Mouse (Mus musculus) erythroblast, adult 5-6 weeks (primary cell): ENCODE measurements around the gene Dmac2. TPM values are rescaled to one million over a fixed set of nuclear protein-coding genes. Genes with fewer than 3 reads are reported as not detected.

ENCODE experiments used
- ATAC-seq: replicated peaks from 2 replicates; pipeline ENCODE4 v1.8.0; 2016; ENCODE audit warnings: moderate number of reproducible peaks, mild to moderate bottlenecking, moderate TSS enrichment, inconsistent platforms; ENCODE audit not compliant: poor library complexity, low FRiP score, severe bottlenecking
- total RNA-seq, 2 experiments: library from RNA; stranded (forward) in 1 of 2; stranded (reverse) in 1 of 2; fragments of 150-400 nt in 1 of 2; fragments of 200-764, 138-1000 nt in 1 of 2; gene quantifications; 2 replicates each; pipeline versions ENCODE4 v1.2.3 to v1.2.4; 2015 to 2017; ENCODE audit warnings: low replicate concordance in 2 of 2

Gene Dmac2
- total RNA-seq, 2 experiments from 2014 or later = 4.1 to 7.3 TPM

DNA sequence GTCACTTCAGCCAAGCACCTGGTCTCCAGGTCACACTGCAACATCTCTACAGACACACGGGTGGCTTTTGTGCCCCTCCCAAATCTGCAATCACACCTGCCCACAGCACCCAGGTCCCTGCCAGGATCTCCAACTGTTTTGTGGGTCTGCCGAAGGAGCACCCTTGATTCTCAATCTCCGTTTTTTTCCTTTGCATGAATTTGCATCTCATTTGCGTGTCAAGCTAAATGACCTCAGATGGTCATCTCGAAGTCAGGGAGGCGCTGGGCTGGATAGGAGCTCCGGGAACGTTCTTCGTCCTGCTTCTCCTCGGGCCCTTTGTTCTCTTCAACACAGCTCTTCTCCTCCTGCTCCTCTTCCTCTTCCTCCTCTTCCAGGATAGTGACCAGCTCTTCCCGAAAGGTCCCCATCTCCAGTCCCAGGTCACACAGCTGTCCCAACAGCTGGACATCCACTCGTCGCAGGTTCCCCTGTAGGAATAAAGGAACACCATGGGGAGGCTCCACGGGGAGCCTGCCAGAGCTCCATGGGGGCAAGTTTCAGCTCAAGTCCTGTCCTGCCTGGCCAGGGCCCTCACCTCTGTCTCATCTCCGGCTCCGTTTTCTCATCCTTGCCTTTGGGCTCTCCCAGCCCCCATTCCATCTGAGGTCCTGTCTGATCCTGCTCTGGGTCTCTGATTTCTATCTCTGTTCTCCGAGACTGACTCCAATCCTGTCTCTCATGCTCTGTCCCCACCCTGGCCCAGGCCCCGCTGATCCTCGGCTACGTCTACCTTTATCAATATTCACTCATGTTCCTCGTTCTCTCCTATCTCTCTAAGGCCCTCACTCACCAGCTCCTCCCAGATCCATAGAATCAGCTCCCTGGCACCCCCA lies 4.1 kb upstream of the Dmac2 start:
- no peak for ATAC-seq

- ATAC-seq = no peak
These were observed 3.6 kb upstream of the Dmac2 start, which contains the start of gene Erich4 for GRCm38 (mm10) chr7:25615706-25616011. TSS of gene Erich4 (minus strand) at chr7:25615892.

GRCm38 (mm10) chr7:25617376-25618160 lies 1.6 kb upstream of the Dmac2 start:
- ATAC-seq = no peak

DNA sequence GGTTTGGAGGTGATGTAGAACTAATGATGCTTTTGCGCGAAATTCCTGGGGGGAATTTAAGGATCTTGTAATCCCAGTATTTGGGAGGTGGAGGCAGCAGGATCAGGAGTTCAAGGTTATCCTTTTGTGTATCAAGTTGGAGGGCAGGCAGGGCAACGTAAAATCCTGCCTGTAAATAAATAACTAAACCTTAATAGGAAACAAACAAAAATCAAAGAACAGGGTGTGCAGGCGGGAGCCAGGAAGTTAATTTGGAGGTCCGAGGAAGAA lies 443 bp downstream of the Dmac2 start:
- ATAC-seq = no peak

DNA sequence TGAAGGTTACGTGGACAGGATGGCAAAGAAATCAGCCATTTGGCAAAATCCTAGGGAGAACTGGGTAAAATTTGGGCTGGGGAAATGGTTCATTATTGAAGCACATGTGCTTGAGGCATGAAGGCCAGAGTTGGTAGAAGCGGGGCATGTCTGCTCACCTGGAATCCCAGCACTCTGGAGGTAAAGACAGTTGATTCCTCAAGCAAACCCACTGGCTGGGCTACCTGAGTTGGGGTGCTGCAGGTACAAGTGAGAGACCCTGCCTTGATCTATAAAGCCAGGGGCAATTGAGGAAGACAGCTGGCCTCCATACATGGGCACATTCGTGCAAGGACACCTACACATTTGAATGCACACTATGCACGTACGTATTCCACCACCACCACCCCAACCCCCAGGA lies 887 bp downstream of the Dmac2 start:
- no peak for ATAC-seq

DNA sequence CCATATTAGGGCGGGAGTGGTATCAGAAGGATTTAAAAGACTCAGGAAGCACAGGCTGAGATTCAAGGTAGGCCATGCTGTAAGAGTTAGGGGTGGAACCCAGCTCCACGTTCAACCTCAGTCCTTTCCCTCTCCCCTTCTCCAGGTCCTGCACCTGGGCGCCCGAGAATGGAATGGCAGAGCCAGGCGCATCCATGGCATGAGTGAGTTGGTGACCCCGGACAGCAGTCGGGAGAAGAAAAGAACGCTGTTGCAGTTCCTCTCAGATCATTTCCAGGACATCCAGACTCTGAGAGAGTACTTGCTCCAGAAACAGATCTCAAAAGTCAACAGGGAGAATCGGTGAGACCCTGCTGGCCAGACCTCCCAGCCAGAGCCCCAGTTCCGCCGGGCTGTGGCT lies 1.5 kb downstream of the Dmac2 start:
- no peak for ATAC-seq

- ATAC-seq = no peak
These were observed 4.7 kb downstream of the Dmac2 start for GRCm38 (mm10) chr7:25623857-25624370.

DNA sequence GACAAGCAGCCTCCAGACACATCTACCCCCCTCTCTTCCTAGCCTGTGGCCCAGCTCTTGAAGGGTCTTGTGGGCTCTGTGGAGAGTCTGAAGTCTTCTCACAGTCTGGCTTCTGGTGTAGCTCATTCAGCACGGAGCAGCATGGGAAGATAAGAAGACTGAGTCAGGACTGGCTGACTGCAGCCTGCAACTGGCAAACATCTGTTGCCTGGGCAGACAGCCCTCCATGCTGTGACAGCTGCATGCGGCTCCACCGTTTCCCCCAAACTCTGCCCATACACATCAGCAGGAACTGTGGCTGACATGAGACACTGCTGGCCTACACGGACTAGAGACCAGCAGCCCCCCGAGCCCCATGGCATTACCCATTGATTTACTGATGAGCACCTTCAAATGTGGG lies 5.6 kb downstream of the Dmac2 start:
- no peak for ATAC-seq

- no peak for ATAC-seq
These were observed 6.5 kb downstream of the Dmac2 start for GRCm38 (mm10) chr7:25625594-25626250.

DNA sequence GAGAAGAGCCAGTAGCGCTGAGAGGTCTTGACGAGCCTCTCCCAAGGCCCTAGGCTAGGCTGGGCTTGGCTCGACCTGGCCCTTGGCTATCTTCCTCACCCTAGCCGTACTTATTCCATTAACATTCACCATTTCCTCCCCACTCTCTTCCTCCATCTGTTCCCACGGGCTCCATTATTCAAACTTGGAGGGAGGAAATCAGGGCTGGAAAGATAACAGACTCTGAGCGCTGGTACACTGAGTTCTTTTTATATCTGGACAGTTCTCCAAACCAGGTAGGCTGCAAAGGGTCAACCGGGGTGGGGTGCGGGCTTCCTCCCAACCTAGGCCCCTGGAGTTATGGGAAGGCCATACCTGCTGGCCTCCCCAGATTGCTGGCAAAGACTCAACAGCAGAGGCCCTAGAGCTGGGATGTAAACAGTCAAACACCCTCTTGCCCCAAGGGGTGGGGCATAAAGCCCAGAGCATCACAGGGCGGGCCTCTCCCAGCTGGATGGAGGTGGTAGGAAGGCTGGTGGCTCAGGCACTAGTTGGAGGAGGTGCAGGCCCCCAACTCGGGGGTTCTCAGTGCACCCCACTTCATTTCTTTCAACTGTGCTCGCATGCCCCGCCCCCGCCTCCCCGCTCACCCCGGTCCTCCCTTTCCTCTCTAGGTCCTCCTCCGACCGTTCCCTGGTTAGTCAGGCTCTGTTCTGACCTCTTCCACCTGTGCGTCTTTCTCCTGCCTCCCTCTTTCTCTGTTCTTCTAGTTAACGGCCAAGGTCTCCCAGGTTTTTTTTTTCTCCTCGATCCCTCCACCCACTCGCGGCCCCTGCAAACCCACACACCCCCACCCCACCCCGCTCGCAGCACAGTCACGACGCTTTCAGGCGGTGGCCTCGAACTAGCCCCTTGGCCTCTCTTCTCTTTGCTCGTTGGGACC lies 7.6 kb downstream of the Dmac2 start, which contains the start of gene B3gnt8:
Gene B3gnt8 (plus strand): TSS at position 146 of the 922 bp plus-strand sequence.
- no peak for ATAC-seq

- no peak for ATAC-seq
These were observed 8.5 kb downstream of the Dmac2 start for GRCm38 (mm10) chr7:25627431-25628322.

DNA sequence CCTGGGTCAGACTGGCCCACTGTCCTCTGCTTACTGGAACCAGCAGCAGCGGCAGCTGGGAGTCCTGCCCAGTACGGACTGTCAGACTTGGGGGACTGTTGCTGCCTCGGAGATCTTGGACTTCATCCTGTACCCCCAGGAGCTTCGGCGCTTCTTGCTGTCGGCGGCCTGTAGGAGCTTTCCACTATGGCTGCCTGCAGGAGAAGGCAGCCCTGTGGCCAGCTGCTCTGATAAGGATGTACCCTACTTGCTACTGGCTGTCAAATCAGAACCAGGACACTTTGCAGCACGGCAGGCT lies 9.1 kb downstream of the Dmac2 start:
- no peak for ATAC-seq

GRCm38 (mm10) chr7:25632679-25633078 lies 13.5 kb downstream of the Dmac2 start:
- no peak for ATAC-seq

DNA sequence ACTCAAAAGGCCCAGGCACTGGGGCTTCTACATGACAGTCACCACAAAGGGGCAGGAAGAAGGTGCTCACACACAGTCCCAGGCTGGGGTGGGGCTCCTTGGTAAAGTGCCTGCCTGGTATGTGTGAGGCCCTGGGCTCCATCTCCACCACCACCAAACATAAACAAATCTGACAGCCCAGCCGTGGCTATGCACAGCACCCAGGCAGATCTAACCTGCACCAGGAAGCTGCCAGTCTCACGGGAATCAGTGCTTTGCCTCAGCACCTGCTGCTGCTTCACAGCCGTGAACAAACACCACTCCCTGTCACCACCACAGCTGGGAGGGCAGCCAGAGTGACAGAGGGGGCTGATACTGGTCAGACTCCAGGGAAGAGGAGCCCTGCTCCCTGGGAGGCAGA lies 17.2 kb downstream of the Dmac2 start:
- no peak for ATAC-seq

DNA sequence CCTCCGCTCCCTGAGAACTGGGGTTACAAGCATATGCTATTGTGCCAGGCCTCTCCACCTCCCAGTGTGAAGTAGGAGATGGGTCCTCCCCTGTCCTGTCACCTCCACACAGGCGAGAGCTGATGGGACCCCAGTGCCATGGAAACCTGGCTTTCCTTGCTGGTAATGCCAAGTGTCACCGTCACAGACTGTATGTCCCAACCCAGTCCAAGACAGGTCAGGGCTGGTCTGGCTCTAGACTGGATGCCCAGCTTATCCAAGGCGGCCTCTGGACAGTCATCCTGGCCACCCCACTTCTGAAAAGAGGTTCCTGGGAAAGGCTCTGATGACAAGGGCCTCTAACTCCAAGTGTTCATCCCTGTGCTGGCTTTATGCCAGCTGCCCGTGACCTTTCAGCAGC lies 17.9 kb downstream of the Dmac2 start:
- no peak for ATAC-seq

GRCm38 (mm10) chr7:25639754-25640153 lies 20.5 kb downstream of the Dmac2 start:
- ATAC-seq = no peak

GRCm38 (mm10) chr7:25644136-25644535 lies 24.9 kb downstream of the Dmac2 start:
- ATAC-seq = no peak

GRCm38 (mm10) chr7:25644631-25645030 lies 25.4 kb downstream of the Dmac2 start:
- ATAC-seq = no peak

GRCm38 (mm10) chr7:25645074-25645473 lies 25.9 kb downstream of the Dmac2 start:
- ATAC-seq = no peak
